Mouse (Mus musculus) bone marrow macrophage, adult 2 months (primary cell): ENCODE measurements around the gene Manba.

Source experiments
- CTCF ChIP-seq: IDR thresholded peaks from 2 replicates; pipeline ENCODE4 v1.5.1; 2012; ENCODE audit warnings: low read depth, mild to moderate bottlenecking, low read length, moderate library complexity
- POLR2A ChIP-seq: IDR thresholded peaks from 2 replicates; pipeline ENCODE4 v1.6.1; 2012; ENCODE audit warnings: mild to moderate bottlenecking, low read depth, low read length, borderline replicate concordance

GRCm38 (mm10) chr3:135487803-135488202 lies 2.4 kb downstream of the Manba start:
- TF ChIP-seq CTCF, result no peak
- TF ChIP-seq POLR2A, result no peak
